26 mouse cellular contexts compared by ENCODE assay signal in genomic region chr1:18145802-18146201, GRCm38 (mm10). TPM values are rescaled to one million over a fixed set of nuclear protein-coding genes. Genes with fewer than 3 reads are reported as not detected.
"Had no signal": no experiment of that assay in that cellular context is flagged by ENCODE, and none has a peak within 500 bp of the region (broad histone marks: within the 10 kb centered on the region; RNA-seq: fewer than 3 reads in every experiment).

Crisp4 (minus strand) TSS chr1:18145902.

- DNase-seq: lung, adult 18-20 months; lung, embryonic 14.5 days; lung, postnatal 10 days; lung, postnatal 4 days; retina, postnatal 1 day; right cerebral cortex, adult 18-20 months; right cerebral cortex, postnatal 25 days; right cerebral cortex, postnatal 4 days; spleen, adult 18-20 months; thymus, adult 2 months; thymus, postnatal 25 days; thymus, postnatal 4 days had no signal

- ATAC-seq: midbrain, embryonic 13.5 days had no signal

- H3K4me1 ChIP-seq: midbrain, embryonic 10.5 days; midbrain, embryonic 13.5 days; neural tube, embryonic 13.5 days; neural tube, embryonic 15.5 days; stomach, embryonic 15.5 days had no signal

- H3K27me3 ChIP-seq: midbrain, embryonic 13.5 days; neural tube, embryonic 13.5 days; neural tube, embryonic 15.5 days; stomach, embryonic 15.5 days had no signal

- H3K9ac ChIP-seq: liver, embryonic 14.5 days; lung, embryonic 14.5 days; midbrain, embryonic 13.5 days; neural tube, embryonic 13.5 days; neural tube, embryonic 15.5 days; stomach, embryonic 15.5 days had no signal

- H3K36me3 ChIP-seq: midbrain, embryonic 10.5 days; midbrain, embryonic 13.5 days; neural tube, embryonic 13.5 days; neural tube, embryonic 15.5 days; stomach, embryonic 15.5 days had no signal

- H3K27ac ChIP-seq: liver, embryonic 14.5 days; midbrain, embryonic 10.5 days; midbrain, embryonic 13.5 days; neural tube, embryonic 13.5 days; neural tube, embryonic 15.5 days; stomach, embryonic 15.5 days; stomach, postnatal 0 days had no signal

- H3K9me3 ChIP-seq: midbrain, embryonic 10.5 days; midbrain, embryonic 13.5 days; neural tube, embryonic 13.5 days; neural tube, embryonic 15.5 days; stomach, embryonic 15.5 days had no signal

- H3K4me2 ChIP-seq: lung, embryonic 14.5 days; midbrain, embryonic 13.5 days; neural tube, embryonic 13.5 days; neural tube, embryonic 15.5 days; stomach, embryonic 15.5 days had no signal

- H3K4me3 ChIP-seq: midbrain, embryonic 10.5 days; midbrain, embryonic 13.5 days; myocyte; neural tube, embryonic 13.5 days; neural tube, embryonic 15.5 days; stomach, embryonic 15.5 days had no signal

RNA-seq across cellular contexts. Expression of gene Crisp4, which starts in this region (rescaled TPM):
- polyA plus RNA-seq: liver, embryonic 14.5 days; liver, embryonic 16.5 days; lung, embryonic 14.5 days; lung, embryonic 16.5 days; midbrain, embryonic 10.5 days; midbrain, embryonic 13.5 days; myocyte; neural tube, embryonic 11.5 days; neural tube, embryonic 13.5 days; neural tube, embryonic 15.5 days; small intestine, adult 2 months; stomach, embryonic 15.5 days; stomach, postnatal 0 days; testis, adult 2 months; thymus, adult 2 months; urinary bladder, adult 2 months had no signal
